Mouse (Mus musculus) midbrain, embryonic 10.5 days (tissue): ENCODE measurements around the gene Fut8. TPM values are rescaled to one million over a fixed set of nuclear protein-coding genes. Genes with fewer than 3 reads are reported as not detected.

Experiments
- DNase-seq: peaks from one replicate; pipeline ENCODE4 v3.0.0-alpha.2; 2017; ENCODE audit warnings: low spot score
- H3K27ac ChIP-seq: fragments of 300-500 bp; sonication (generic); replicated peaks from 2 replicates; pipeline ENCODE4 v1.5.1; 2016; ENCODE audit warnings: mild to moderate bottlenecking
- H3K27me3 ChIP-seq: fragments of 300-500 bp; sonication (generic); 2 replicates; pipeline ENCODE4 v1.6.1; 2016; ENCODE audit warnings: low read depth, mild to moderate bottlenecking; ENCODE audit not compliant: poor library complexity, severe bottlenecking
- H3K36me3 ChIP-seq: fragments of 300-500 bp; sonication (generic); 2 replicates; pipeline ENCODE4 v1.6.1; 2016; ENCODE audit warnings: mild to moderate bottlenecking, moderate library complexity
- H3K4me1 ChIP-seq: fragments of 300-500 bp; sonication (generic); 2 replicates; pipeline ENCODE4 v1.6.1; 2016
- H3K4me3 ChIP-seq: fragments of 300-500 bp; sonication (generic); 2 replicates; pipeline ENCODE4 v1.5.1; 2016; ENCODE audit warnings: mild to moderate bottlenecking, moderate library complexity
- H3K9me3 ChIP-seq: fragments of 300-500 bp; sonication (generic); replicated peaks from 2 replicates; pipeline ENCODE4 v1.6.1; 2016; ENCODE audit warnings: mild to moderate bottlenecking
- WGBS: fragments of 180-500 bp; shearing (Covaris S2); methylation state at CpG from one replicate; pipeline ENCODE4 v1.1.7; 2016; 5-methylcytosine and 5-hydroxymethylcytosine counted together
- polyA plus RNA-seq: library from polyadenylated mRNA; unstranded; fragments of >200 nt; fragmentation: Nextera tagmentation; extraction: Ambion mirVana; gene quantifications from 2 replicates; pipeline ENCODE4 v1.2.1, GENCODE M21; 2016

The Fut8 gene
- polyA plus RNA-seq, 1 experiment from 2014 or later = 28.5 TPM

DNA sequence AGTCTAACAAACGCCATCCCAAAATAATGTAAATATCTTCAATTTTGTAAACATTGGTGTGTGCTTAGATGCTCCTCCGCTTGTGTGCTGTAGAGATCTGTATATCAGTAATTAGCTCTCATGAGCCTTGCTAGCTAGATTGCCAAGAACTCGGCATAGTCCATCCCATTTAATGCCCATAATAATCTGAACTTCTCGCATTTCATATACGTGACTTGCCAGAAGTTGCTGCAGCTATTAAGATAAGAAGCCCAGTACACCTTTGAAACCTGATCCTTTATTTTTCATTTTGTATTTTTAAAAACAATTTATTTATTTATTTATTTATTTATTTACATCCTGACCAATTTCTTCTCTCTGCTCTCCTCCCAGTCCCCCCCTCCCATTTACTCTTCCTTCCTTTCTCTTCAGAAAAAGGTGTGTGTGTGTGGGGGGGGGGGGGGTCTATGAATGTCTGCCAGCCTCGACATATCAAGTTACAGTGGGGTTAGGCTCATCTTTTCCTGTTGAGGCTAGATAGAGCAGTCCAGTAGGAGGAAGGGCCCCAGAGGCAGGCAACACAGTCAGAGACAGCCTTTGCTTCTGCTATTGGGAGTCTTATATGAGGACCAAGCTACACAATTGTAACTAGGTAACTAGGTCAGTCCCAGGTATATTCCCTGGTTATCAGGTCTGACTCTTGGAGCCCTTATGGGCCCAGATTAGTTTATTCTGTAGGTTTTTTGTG, 183.9 kb downstream of the Fut8 start:
- no peak overlapping the region for H3K4me3 ChIP-seq
- H3K27me3 ChIP-seq = no peaks in the 10 kb centered on the region
- no peaks in the 10 kb centered on the region for H3K9me3 ChIP-seq
- WGBS = 94% methylated on average over 6 of the region's 6 CpGs
- no peak for DNase-seq
- H3K4me1 ChIP-seq = peaks cover 4% of the 10 kb centered on the region; the same call in 1 of the 2 replicates
- H3K27ac ChIP-seq = no peak overlapping the region
- H3K36me3 ChIP-seq = no peaks in the 10 kb centered on the region

DNA sequence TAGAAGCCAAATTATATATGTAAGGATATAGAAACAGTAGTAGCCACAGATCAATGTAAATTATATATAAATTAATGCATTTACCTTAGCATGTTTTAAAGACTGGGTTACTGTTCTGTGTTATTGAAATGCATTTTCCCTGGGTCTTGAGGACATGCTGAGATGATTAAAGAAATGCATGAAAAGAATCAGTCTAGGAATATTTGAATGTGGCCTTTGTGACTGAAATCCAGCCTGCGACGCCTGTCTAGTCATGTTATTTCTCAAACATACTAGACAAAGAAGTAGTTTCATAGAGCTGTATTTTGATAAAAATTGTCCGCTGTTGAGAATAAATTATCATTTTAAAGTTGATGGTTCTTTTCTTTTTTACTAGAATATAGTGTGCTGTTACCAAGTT, 188.2 kb downstream of the Fut8 start:
- Histone ChIP-seq H3K4me3 (no peak overlapping the region), H3K36me3 (no peaks in the 10 kb centered on the region), H3K4me1 (peaks cover 8% of the 10 kb centered on the region; the same call in 1 of the 2 replicates), H3K27ac (no peak overlapping the region), H3K9me3 (no peaks in the 10 kb centered on the region), H3K27me3 (no peaks in the 10 kb centered on the region)
- no peak for DNase-seq
- 82% methylated on average over 3 of the region's 3 CpGs for WGBS

DNA sequence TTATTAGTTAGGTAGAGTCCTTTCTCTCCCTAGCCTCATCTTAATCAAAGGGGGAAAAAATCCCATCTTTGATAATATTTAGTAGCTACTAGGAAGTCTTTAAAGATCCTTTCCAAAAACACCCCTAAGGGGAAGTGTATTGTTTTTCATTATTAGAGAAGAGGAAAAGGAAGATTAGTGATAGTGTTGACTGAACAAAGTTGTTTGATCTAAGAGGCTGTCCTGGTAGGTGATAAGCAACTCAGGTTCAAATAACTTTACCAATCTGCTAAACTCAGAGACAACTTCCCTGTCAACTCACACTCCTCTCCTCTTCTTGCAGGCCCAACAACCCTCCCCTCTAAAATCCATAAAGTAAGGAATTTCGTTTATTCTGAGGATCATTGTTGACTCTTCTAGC, 190.2 kb downstream of the Fut8 start:
- peaks cover 13% of the 10 kb centered on the region for H3K27me3 ChIP-seq
- peaks cover 8% of the 10 kb centered on the region; the same call in 1 of the 2 replicates for H3K4me1 ChIP-seq
- H3K27ac ChIP-seq = no peak overlapping the region
- DNase-seq = no peak
- no peaks in the 10 kb centered on the region for H3K9me3 ChIP-seq
- no peak overlapping the region for H3K4me3 ChIP-seq
- 72% methylated on average over 1 of the region's 1 CpGs for WGBS
- H3K36me3 ChIP-seq = no peaks in the 10 kb centered on the region

DNA sequence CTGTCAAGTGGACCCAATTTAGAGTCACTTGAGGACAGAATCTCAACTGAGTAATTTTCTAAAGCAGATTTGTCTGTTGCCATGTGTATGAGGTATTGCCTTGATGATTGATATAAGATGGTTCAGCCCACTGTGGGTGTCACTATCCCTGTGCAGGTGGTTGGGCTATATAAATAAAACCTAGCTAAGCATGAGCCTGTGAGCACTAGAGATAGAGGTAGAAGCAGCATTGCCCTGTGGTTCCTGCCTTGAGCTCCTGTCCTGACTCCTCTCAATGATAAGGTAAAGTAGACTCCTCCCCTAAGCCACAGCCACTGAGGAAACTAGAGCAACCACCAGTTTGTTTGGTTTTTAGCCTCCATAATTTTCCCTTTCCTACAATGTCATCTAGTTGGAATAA, 191.5 kb downstream of the Fut8 start:
- no peaks in the 10 kb centered on the region for H3K36me3 ChIP-seq
- no peaks in the 10 kb centered on the region for H3K9me3 ChIP-seq
- H3K27ac ChIP-seq = no peak overlapping the region
- H3K27me3 ChIP-seq = peaks cover 24% of the 10 kb centered on the region
- no peak for DNase-seq
- H3K4me3 ChIP-seq = no peak overlapping the region
- peaks cover 8% of the 10 kb centered on the region; the same call in 1 of the 2 replicates for H3K4me1 ChIP-seq

DNA sequence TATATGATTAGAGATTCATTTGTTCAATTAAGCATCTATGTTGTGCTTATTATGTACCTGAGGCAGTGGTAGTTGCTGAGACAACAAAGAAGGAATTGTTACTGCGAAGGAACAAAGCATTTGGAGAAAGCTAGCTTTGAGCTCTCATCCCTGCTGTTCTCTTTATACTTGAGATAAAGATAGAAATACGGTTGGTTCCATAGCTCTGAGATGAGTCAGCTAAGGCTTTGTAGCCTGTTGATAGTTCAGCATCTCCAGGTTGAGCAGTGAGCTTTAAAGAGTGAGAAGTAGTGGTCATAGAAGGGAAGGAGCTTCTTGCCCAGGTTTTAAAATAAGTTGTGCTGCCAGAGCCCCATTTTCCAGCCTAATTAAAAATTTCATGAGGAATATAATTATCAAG, 198.8 kb downstream of the Fut8 start:
- no peak overlapping the region for H3K4me3 ChIP-seq
- no peak for DNase-seq
- peaks cover 42% of the 10 kb centered on the region for H3K27me3 ChIP-seq
- H3K4me1 ChIP-seq = peaks cover 9% of the 10 kb centered on the region
- no peaks in the 10 kb centered on the region for H3K9me3 ChIP-seq
- no peaks in the 10 kb centered on the region for H3K36me3 ChIP-seq
- 69% methylated on average over 2 of the region's 2 CpGs for WGBS
- H3K27ac ChIP-seq = no peak overlapping the region

DNA sequence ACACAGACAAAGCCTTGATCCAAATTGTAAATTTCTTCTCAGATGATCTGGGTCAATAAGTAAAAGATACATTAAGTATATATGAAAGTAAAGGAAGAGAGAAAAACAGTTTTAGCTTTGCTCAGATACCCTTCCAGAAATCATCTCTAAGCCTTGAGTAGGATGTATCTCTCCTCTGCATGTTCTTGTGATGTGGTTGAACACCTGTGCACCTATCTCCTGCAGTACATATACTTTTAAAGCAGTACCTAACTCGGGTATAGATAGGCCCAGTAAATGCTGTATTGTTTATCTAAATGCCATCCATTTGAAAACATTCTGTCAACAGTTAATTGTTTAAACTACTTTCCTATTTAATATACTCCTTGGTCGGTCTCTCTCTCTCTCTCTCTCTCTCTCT, 212.9 kb downstream of the Fut8 start:
- WGBS = 80% methylated on average over 2 of the region's 2 CpGs
- no peak overlapping the region for H3K27ac ChIP-seq
- H3K4me3 ChIP-seq = no peak overlapping the region
- H3K36me3 ChIP-seq = 0 out of 2 replicates have a peak, but pooled peaks cover 2% of the 10 kb centered on the region
- no peak for DNase-seq
- no peaks in the 10 kb centered on the region for H3K27me3 ChIP-seq
- no peaks in the 10 kb centered on the region for H3K9me3 ChIP-seq
- no peaks in the 10 kb centered on the region for H3K4me1 ChIP-seq

DNA sequence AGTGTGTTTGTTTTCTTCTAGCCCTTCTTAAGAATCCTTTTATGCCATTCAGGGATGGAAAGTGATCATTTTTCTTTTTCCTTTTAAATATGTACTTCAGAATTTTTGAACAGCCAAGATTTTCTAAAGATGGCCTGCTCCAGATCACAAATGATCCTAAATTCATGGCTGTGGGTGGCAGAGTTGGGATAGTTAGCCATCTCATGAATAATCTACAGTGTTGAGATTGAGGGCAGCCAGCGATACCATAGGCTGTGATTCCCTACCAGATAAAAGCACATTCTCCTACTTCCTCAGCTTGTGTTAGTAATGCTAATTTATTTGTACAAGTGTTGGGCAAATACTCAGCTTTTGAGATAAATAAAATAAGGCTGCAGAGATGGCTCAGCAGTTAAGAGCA, 228.3 kb downstream of the Fut8 start:
- Histone ChIP-seq H3K4me3 (no peak overlapping the region), H3K4me1 (no peaks in the 10 kb centered on the region), H3K9me3 (no peaks in the 10 kb centered on the region), H3K27ac (no peak overlapping the region), H3K27me3 (no peaks in the 10 kb centered on the region), H3K36me3 (no peaks in the 10 kb centered on the region)
- 97% methylated on average over 1 of the region's 1 CpGs for WGBS
- no peak for DNase-seq

DNA sequence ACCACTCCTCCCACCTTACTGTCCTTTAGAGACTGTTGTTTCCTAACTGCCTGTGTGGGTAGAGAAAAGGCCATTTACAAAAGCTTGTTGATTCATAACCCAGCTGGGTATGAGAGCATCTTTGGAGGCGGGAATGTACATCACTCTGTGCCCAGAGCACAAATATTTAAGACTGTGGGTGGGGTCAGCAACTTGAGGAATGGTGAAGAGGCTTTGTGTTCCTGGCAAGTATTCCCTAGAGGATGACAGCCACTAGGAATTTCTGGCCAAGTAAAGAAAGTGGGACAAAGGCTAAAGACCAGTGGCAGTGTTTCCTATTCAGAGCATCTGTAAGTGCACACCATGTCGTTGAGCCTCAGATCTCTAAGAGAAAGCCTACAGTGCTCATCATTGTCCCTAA, 242.0 kb downstream of the Fut8 start:
- no peak overlapping the region for H3K27ac ChIP-seq
- peaks cover 4% of the 10 kb centered on the region; the same call in 1 of the 2 replicates for H3K4me1 ChIP-seq
- DNase-seq = no peak
- H3K36me3 ChIP-seq = peaks cover 7% of the 10 kb centered on the region
- 80% methylated on average over 2 of the region's 2 CpGs for WGBS
- H3K27me3 ChIP-seq = no peaks in the 10 kb centered on the region
- H3K9me3 ChIP-seq = no peaks in the 10 kb centered on the region
- H3K4me3 ChIP-seq = no peak overlapping the region

DNA sequence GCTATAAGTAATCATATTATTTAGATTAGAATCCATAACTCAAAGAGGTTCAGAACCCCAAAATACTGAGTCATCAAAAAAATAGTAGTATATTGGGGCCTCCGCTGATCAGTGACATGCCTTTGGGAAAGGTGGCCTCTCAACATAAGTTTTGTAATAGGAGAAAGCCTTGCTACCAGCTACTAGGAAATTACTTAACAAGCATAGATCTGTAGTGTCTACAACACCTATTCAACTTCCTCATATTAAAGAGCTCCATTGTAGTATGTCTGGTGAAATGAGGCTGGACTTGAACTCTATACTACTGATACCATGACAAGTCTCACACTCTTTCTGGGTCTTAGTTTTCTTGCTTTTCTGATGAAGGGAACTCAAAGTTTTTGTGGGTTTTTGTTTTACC, 243.2 kb downstream of the Fut8 start:
- Histone ChIP-seq H3K9me3 (no peaks in the 10 kb centered on the region), H3K36me3 (no peaks in the 10 kb centered on the region), H3K27me3 (no peaks in the 10 kb centered on the region), H3K4me3 (no peak overlapping the region), H3K27ac (no peak overlapping the region), H3K4me1 (peaks cover 4% of the 10 kb centered on the region; the same call in 1 of the 2 replicates)
- DNase-seq = no peak
- WGBS = 100% methylated on average over 1 of the region's 1 CpGs

DNA sequence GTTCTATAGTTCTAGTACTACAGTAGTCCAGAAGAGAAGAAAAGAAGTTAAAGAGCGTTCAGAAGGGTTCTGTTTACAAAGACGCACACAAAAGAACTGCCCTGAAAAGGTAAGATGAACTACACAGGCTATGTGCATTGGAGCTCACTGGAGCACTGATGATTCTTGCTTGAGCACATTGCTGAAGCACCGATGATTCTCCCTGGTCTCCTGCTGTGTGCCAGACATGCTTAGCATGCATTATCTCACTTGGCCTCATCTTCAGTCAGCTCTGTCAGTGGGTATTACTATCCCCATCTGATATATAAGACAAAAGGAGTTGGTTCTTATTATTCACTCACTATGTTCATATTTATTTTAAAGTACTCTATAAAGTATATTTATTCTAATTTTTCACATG, 243.9 kb downstream of the Fut8 start:
- Histone ChIP-seq H3K27me3 (no peaks in the 10 kb centered on the region), H3K9me3 (no peaks in the 10 kb centered on the region), H3K36me3 (no peaks in the 10 kb centered on the region), H3K4me1 (peaks cover 4% of the 10 kb centered on the region; the same call in 1 of the 2 replicates), H3K4me3 (no peak overlapping the region), H3K27ac (no peak overlapping the region)
- DNase-seq = no peak
- WGBS = 50% methylated on average over 3 of the region's 3 CpGs

DNA sequence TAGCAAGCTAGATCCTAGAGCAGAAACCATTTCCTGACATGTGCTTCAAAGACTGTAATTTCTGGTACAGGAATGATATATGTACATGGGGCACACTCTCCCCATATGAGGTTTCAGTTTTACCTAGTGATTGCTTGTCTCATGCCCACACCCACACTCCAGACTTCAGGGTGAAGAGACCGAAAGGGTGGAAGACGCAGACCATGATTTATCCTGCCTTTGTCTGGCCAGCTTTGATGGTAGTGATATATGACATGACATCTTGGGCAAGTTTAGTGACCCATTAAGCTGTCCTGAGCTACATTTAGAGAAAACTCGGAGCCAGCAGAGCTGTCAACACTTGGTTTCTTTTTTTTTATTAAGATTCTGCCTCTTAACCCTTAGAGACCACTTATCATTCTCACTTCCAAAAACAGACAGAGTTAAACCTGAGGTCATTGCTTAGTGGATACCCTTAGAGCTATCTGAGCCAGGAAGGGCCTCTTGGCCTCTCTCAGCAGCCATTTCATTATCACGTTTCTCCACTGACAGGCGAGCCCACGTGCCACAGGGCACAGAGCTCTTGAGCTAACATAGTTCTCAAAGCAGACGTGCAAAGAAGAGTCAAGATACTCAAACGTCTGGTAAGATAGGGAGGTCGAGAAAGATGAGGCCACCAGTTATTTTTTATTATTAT, 245.4 kb downstream of the Fut8 start:
- DNase-seq = no peak
- Histone ChIP-seq H3K27ac (no peak overlapping the region), H3K27me3 (no peaks in the 10 kb centered on the region), H3K9me3 (no peaks in the 10 kb centered on the region), H3K36me3 (no peaks in the 10 kb centered on the region), H3K4me1 (peaks cover 4% of the 10 kb centered on the region; the same call in 1 of the 2 replicates), H3K4me3 (no peak overlapping the region)
- 83% methylated on average over 9 of the region's 9 CpGs for WGBS

DNA sequence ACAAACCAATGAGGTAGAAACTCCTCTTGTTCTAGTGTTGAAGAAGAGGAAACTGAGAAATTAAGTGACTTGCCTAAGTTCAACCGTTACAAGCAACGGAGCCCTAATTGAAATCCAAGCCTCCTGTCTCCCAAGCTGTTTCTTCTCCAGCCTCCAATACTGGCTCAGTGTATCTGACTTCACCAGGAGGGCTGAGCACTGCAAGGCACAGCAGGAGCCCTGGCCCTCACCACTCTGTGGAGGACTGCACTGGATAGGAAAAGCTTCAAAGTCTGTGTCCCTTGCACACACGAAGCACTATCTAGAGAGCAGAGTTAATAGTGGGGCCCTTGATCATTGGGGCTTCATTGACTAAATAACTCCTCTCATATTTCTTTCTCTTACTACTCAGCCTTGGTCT, 246.8 kb downstream of the Fut8 start:
- WGBS = 84% methylated on average over 3 of the region's 3 CpGs

DNA sequence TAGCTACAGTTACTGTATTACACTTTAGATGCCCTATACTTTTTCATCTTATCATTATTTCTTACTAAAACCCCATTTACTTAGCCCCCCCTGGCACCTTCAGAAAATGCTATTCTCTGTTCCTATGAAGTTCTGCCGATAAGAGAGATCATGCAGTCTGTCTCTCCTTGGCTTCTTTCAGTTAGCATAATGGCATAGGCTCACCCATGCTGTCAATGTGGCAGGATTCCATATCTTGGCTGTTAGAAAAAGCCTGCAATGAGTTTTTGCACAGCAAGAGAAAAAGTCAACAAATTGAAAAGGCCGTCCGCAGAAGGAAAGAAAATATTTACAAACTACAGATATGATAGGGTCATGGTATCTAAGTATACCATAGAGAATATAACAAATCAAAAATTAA, 253.6 kb downstream of the Fut8 start:
- Histone ChIP-seq H3K27me3 (no peaks in the 10 kb centered on the region), H3K4me3 (no peak overlapping the region), H3K4me1 (no peaks in the 10 kb centered on the region), H3K9me3 (no peaks in the 10 kb centered on the region), H3K27ac (no peak overlapping the region), H3K36me3 (no peaks in the 10 kb centered on the region)
- DNase-seq = no peak
- 96% methylated on average over 3 of the region's 3 CpGs for WGBS

More for the DNA sequence above, 246.8 kb downstream of the Fut8 start:
- H3K27me3 ChIP-seq = no peaks in the 10 kb centered on the region
- H3K36me3 ChIP-seq = no peaks in the 10 kb centered on the region
- H3K27ac ChIP-seq = no peak overlapping the region
- DNase-seq = no peak
- H3K4me3 ChIP-seq = no peak overlapping the region
- peaks cover 4% of the 10 kb centered on the region; the same call in 1 of the 2 replicates for H3K4me1 ChIP-seq
- no peaks in the 10 kb centered on the region for H3K9me3 ChIP-seq
